Mouse (Mus musculus): ENCODE data around the gene Actr10. TPM values are rescaled to one million over a fixed set of nuclear protein-coding genes. Genes with fewer than 3 reads are reported as not detected.

Actr10 gene
- total RNA-seq (2017): 46.0 to 74.1 TPM (median 73.9 TPM) in 3 replicates

GRCm38 (mm10) chr12:70937571-70938384 lies at the start of gene Actr10:
Actr10 (plus strand) TSS chr12:70937857.
- peak; percentile 81 for ATAC-seq (replicated peaks; ENCODE audit: insufficient number of reproducible peaks, low FRiP score, low TSS enrichment, poor library complexity, severe bottlenecking)

- no peak for ATAC-seq (replicated peaks; ENCODE audit: insufficient number of reproducible peaks, low FRiP score, low TSS enrichment, poor library complexity, severe bottlenecking)
Observed at GRCm38 (mm10) chr12:70890405-70890804, 47.3 kb upstream of the Actr10 start.

GRCm38 (mm10) chr12:70890874-70891470 lies 46.7 kb upstream of the Actr10 start:
- no peak for ATAC-seq (replicated peaks; ENCODE audit: insufficient number of reproducible peaks, low FRiP score, low TSS enrichment, poor library complexity, severe bottlenecking)

GRCm38 (mm10) chr12:70895275-70895674 lies 42.4 kb upstream of the Actr10 start:
- no peak for ATAC-seq (replicated peaks; ENCODE audit: insufficient number of reproducible peaks, low FRiP score, low TSS enrichment, poor library complexity, severe bottlenecking)

- no peak for ATAC-seq (replicated peaks; ENCODE audit: insufficient number of reproducible peaks, low FRiP score, low TSS enrichment, poor library complexity, severe bottlenecking)
Observed at GRCm38 (mm10) chr12:70896068-70896467, 41.6 kb upstream of the Actr10 start.

GRCm38 (mm10) chr12:70897434-70897833 lies 40.2 kb upstream of the Actr10 start:
- no peak for ATAC-seq (replicated peaks; ENCODE audit: insufficient number of reproducible peaks, low FRiP score, low TSS enrichment, poor library complexity, severe bottlenecking)

GRCm38 (mm10) chr12:70898450-70898849 lies 39.2 kb upstream of the Actr10 start:
- ATAC-seq (replicated peaks; ENCODE audit: insufficient number of reproducible peaks, low FRiP score, low TSS enrichment, poor library complexity, severe bottlenecking): no peak

- no peak for ATAC-seq (replicated peaks; ENCODE audit: insufficient number of reproducible peaks, low FRiP score, low TSS enrichment, poor library complexity, severe bottlenecking)
Observed at GRCm38 (mm10) chr12:70904471-70904870, 33.2 kb upstream of the Actr10 start.

GRCm38 (mm10) chr12:70906867-70907266 lies 30.8 kb upstream of the Actr10 start:
- no peak for ATAC-seq (replicated peaks; ENCODE audit: insufficient number of reproducible peaks, low FRiP score, low TSS enrichment, poor library complexity, severe bottlenecking)

- no peak for ATAC-seq (replicated peaks; ENCODE audit: insufficient number of reproducible peaks, low FRiP score, low TSS enrichment, poor library complexity, severe bottlenecking)
Observed at GRCm38 (mm10) chr12:70907651-70908050, 30.0 kb upstream of the Actr10 start.

- no peak for ATAC-seq (replicated peaks; ENCODE audit: insufficient number of reproducible peaks, low FRiP score, low TSS enrichment, poor library complexity, severe bottlenecking)
Observed at GRCm38 (mm10) chr12:70908076-70908475, 29.6 kb upstream of the Actr10 start.

- ATAC-seq (replicated peaks; ENCODE audit: insufficient number of reproducible peaks, low FRiP score, low TSS enrichment, poor library complexity, severe bottlenecking): peak; percentile 48
Observed at GRCm38 (mm10) chr12:70910241-70910720, 27.4 kb upstream of the Actr10 start.

GRCm38 (mm10) chr12:70911029-70911428 lies 26.6 kb upstream of the Actr10 start:
- ATAC-seq (replicated peaks; ENCODE audit: insufficient number of reproducible peaks, low FRiP score, low TSS enrichment, poor library complexity, severe bottlenecking): 0 out of 2 replicates have a peak, but pooled peaks have one; percentile 19

GRCm38 (mm10) chr12:70911676-70912379 lies 25.8 kb upstream of the Actr10 start:
- ATAC-seq (replicated peaks; ENCODE audit: insufficient number of reproducible peaks, low FRiP score, low TSS enrichment, poor library complexity, severe bottlenecking): peak; percentile 49

- peak; percentile 29; the same call in 1 of the 2 replicates for ATAC-seq (replicated peaks; ENCODE audit: insufficient number of reproducible peaks, low FRiP score, low TSS enrichment, poor library complexity, severe bottlenecking)
Observed at GRCm38 (mm10) chr12:70913429-70913828, 24.2 kb upstream of the Actr10 start.

GRCm38 (mm10) chr12:70914387-70914786 lies 23.3 kb upstream of the Actr10 start:
- no peak for ATAC-seq (replicated peaks; ENCODE audit: insufficient number of reproducible peaks, low FRiP score, low TSS enrichment, poor library complexity, severe bottlenecking)

- ATAC-seq (replicated peaks; ENCODE audit: insufficient number of reproducible peaks, low FRiP score, low TSS enrichment, poor library complexity, severe bottlenecking): no peak
Observed at GRCm38 (mm10) chr12:70929781-70930180, 7.9 kb upstream of the Actr10 start.

GRCm38 (mm10) chr12:70937150-70937549 lies 507 bp upstream of the Actr10 start:
- ATAC-seq (replicated peaks; ENCODE audit: insufficient number of reproducible peaks, low FRiP score, low TSS enrichment, poor library complexity, severe bottlenecking): 0 out of 2 replicates have a peak, but pooled peaks have one; percentile 6

- no peak for ATAC-seq (replicated peaks; ENCODE audit: insufficient number of reproducible peaks, low FRiP score, low TSS enrichment, poor library complexity, severe bottlenecking)
Observed at GRCm38 (mm10) chr12:70940806-70941205, 3.1 kb downstream of the Actr10 start.

All from monocyte, adult 5-6 weeks (primary cell).